Mouse (Mus musculus) forebrain, embryonic 11.5 days (tissue): ENCODE data around the gene Tmem104. TPM values are rescaled to one million over a fixed set of nuclear protein-coding genes. Genes with fewer than 3 reads are reported as not detected.

Experiments
- ATAC-seq: fragments of 200-750 bp; cut with Nextera tagmentation; replicated peaks from 2 replicates; pipeline ENCODE4 v1.8.0; 2017; ENCODE audit warnings: moderate TSS enrichment; ENCODE audit not compliant: low FRiP score
- DNase-seq: peaks from one replicate; pipeline ENCODE4 v3.0.0-alpha.2; 2017; ENCODE audit warnings: low spot score
- H3K27ac ChIP-seq: fragments of 300-500 bp; sonication (generic); 2 replicates; pipeline ENCODE4 v1.5.1; 2014; ENCODE audit warnings: low read depth, low read length
- H3K27me3 ChIP-seq: fragments of 300-500 bp; sonication (generic); 2 replicates; pipeline ENCODE4 v1.6.1; 2014; ENCODE audit warnings: mild to moderate bottlenecking, low read length, mixed read lengths; ENCODE audit not compliant: control insufficient read depth, insufficient read depth
- H3K36me3 ChIP-seq: fragments of 300-500 bp; sonication (generic); 2 replicates; pipeline ENCODE4 v1.6.1; 2014; ENCODE audit warnings: mild to moderate bottlenecking, low read length, moderate library complexity, mixed read lengths; ENCODE audit not compliant: control insufficient read depth, insufficient read depth
- H3K4me1 ChIP-seq: fragments of 300-500 bp; sonication (generic); replicated peaks from 2 replicates; pipeline ENCODE4 v1.6.1; 2014; ENCODE audit warnings: low read length, mixed read lengths; ENCODE audit not compliant: control insufficient read depth, insufficient read depth
- H3K4me2 ChIP-seq: fragments of 300-500 bp; sonication (generic); 2 replicates; pipeline ENCODE4 v1.6.1; 2014; ENCODE audit warnings: low read depth, mild to moderate bottlenecking, low read length, moderate library complexity, mixed read lengths; ENCODE audit not compliant: severe bottlenecking
- H3K4me3 ChIP-seq: fragments of 300-500 bp; sonication (generic); 2 replicates; pipeline ENCODE4 v1.5.1; 2014; ENCODE audit warnings: low read depth, low read length
- H3K9ac ChIP-seq: fragments of 300-500 bp; sonication (generic); 2 replicates; pipeline ENCODE4 v1.6.1; 2014; ENCODE audit warnings: low read length
- H3K9me3 ChIP-seq: fragments of 300-500 bp; sonication (generic); 2 replicates; pipeline ENCODE4 v1.6.1; 2016; ENCODE audit warnings: low read length, mixed read lengths; ENCODE audit not compliant: control insufficient read depth
- WGBS: fragments of 180-500 bp; shearing (Covaris S2); extraction: QIAGEN DNeasy Blood & Tissue Kit; methylation state at CpG from one replicate; pipeline ENCODE4 v1.1.7; 2014; 5-methylcytosine and 5-hydroxymethylcytosine counted together
- polyA plus RNA-seq: library from polyadenylated mRNA; unstranded; fragments of >200 nt; fragmentation: Nextera tagmentation; extraction: Ambion mirVana; gene quantifications from 2 replicates; pipeline ENCODE4 v1.2.1, GENCODE M21; 2014

The Tmem104 gene
- polyA plus RNA-seq, 1 experiment from 2014 or later, result 9.2 TPM

DNA sequence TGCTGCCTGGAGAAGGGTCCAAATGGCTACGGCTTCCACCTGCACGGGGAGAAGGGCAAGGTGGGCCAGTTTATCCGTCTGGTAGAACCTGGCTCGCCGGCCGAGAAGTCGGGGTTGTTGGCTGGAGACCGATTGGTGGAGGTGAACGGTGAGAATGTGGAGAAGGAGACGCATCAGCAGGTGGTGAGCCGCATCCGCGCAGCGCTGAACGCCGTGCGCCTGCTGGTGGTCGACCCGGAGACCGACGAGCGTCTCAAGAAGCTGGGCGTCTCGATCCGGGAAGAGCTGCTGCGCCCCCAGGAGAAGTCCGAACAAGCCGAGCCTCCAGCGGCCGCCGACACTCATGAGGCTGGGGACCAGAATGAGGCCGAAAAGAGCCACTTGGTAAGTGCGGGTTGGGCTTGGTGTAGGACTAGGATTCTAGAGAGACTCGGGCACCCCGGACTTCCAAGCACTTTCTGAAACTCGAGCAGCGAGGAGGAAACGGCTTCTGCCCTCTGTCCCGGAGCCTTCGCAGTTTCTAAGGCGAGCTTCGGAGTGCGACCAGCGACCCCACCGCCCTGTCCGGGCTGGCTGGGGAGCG, 23.6 kb upstream of the Tmem104 start:
- peak; percentile 40 for ATAC-seq
- H3K4me1 ChIP-seq, result peaks cover 7% of the 10 kb centered on the region
- under 1% methylated on average over 47 of the region's 47 CpGs for WGBS
- peak overlapping the region; percentile 93 for H3K4me2 ChIP-seq
- no peaks in the 10 kb centered on the region for H3K9me3 ChIP-seq
- peak; percentile 79 for DNase-seq
- H3K27me3 ChIP-seq, result peaks cover 15% of the 10 kb centered on the region
- H3K9ac ChIP-seq, result peak overlapping the region; percentile 51
- H3K36me3 ChIP-seq, result no peaks in the 10 kb centered on the region
- H3K27ac ChIP-seq, result no peak overlapping the region
- H3K4me3 ChIP-seq, result peak overlapping the region; percentile 59

DNA sequence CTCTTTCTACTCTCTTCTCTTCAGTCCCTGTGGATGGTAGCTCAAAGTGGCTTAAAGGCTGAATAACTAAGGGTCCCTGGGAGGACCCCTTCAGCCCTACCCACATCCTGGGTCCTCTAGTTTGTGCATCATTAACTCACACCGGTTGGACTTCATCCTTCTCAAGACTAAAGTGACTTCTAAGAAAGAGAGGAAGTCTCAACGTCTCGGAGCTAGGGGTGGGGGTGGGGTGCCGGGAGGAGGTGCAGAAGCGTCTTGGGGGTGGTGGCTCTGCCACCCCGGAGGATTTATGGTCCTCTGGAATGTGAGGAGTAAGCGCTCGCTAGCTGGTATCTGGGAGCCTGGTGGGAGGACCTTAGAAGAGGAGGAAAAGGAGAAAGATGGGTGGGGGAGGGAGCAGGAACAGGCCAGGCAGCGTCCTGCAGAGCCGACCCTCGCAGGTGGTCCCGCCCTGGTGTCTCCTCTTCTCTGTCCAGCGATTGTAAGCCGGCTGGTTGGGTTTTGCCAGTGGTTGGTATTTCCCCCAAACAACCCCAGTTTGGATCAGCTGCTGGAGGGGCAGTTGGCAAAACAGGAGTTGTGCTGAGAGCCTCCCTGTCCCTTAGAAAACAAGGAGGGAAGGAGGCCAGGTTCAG, 22.8 kb upstream of the Tmem104 start:
- Histone ChIP-seq H3K9me3 (no peaks in the 10 kb centered on the region), H3K4me2 (peak overlapping the region; percentile 93), H3K27ac (no peak overlapping the region), H3K36me3 (no peaks in the 10 kb centered on the region), H3K4me1 (peaks cover 7% of the 10 kb centered on the region), H3K4me3 (peak overlapping the region; percentile 59), H3K27me3 (peaks cover 15% of the 10 kb centered on the region), H3K9ac (peak overlapping the region; percentile 51)
- ATAC-seq (no peak), DNase-seq (no peak)
- WGBS, result under 1% methylated on average over 14 of the region's 14 CpGs

DNA sequence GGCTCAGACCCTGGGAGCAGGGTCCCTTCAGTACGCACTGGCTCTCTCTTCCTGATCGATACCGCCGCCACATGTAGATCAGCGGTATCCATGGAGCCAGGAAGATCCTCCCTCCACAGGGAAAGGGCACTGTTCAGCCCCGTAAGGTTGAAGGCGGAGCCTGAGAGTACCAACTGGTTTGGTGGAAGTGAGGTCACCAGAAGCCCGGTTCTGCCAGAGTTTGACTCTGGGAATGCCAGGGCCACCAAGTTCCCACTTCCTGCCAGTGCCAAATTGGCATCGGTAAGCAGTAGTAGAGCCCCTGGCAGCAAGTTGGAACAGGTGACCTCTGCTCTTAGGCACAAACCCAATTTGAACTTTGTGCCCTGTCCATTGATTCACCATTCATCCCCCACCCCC, 22.3 kb upstream of the Tmem104 start:
- no peak overlapping the region for H3K27ac ChIP-seq
- peak overlapping the region; percentile 93 for H3K4me2 ChIP-seq
- peaks cover 7% of the 10 kb centered on the region for H3K4me1 ChIP-seq
- WGBS, result 4% methylated on average over 9 of the region's 9 CpGs
- peak overlapping the region; percentile 51; the same call in 1 of the 2 replicates for H3K9ac ChIP-seq
- DNase-seq (no peak), ATAC-seq (no peak)
- H3K27me3 ChIP-seq, result peaks cover 15% of the 10 kb centered on the region
- peak overlapping the region; percentile 59 for H3K4me3 ChIP-seq
- no peaks in the 10 kb centered on the region for H3K36me3 ChIP-seq
- no peaks in the 10 kb centered on the region for H3K9me3 ChIP-seq

DNA sequence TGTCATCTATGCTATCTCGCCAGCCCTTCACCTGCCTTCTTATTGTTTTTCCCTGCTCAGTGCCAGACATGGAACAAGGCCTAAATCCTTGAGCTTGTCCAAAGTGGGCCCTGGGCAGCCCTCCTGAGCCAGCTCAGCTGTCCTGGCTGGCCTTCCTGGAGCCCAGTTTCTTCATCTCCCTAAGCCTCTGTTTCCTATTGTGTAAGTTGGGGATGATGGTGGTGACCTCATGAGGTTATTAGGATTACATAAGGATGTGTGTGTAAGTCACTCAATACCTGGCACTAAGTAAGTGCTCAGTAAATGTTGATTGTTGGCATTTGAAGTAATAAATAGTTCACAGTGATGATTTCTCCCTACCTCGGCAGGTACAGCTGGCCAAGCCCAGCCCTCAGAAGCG, 20.5 kb upstream of the Tmem104 start:
- no peak overlapping the region for H3K9ac ChIP-seq
- no peak overlapping the region for H3K4me2 ChIP-seq
- H3K27ac ChIP-seq, result no peak overlapping the region
- H3K4me3 ChIP-seq, result no peak overlapping the region
- H3K9me3 ChIP-seq, result no peaks in the 10 kb centered on the region
- WGBS, result 84% methylated on average over 3 of the region's 3 CpGs
- DNase-seq (no peak), ATAC-seq (no peak)
- H3K27me3 ChIP-seq, result peaks cover 11% of the 10 kb centered on the region
- H3K4me1 ChIP-seq, result peaks cover 9% of the 10 kb centered on the region
- no peaks in the 10 kb centered on the region for H3K36me3 ChIP-seq

DNA sequence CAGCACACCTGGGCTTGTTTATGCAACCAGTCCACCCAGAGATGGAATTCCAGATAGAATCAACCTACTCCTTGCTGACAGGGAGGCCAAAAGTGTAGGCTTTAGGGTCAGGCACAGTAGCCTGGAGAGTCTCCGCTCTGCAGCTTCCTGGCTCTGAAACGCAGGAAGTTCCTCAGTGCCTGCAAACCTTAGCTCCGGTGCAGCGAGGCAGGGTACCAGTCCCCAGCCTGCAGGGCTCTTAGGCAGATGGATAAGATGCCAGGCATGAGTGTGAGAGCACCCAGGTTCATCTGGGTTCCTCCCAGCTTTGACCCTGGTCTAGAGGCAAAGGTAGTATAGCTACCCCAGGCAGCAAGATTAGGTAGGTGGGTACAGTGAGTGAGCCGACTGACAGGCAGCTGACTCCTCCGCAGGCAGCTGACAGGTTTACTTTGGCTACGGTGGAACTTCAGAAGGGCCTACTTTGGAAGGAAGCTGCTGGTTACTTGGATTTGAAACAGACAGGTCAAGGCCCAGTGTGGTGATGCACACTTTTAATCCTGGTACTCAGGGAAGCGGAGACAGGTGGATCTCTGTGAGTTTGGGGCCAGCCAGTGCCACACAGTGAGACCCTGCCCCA, 19.5 kb upstream of the Tmem104 start:
- H3K9me3 ChIP-seq, result no peaks in the 10 kb centered on the region

DNA sequence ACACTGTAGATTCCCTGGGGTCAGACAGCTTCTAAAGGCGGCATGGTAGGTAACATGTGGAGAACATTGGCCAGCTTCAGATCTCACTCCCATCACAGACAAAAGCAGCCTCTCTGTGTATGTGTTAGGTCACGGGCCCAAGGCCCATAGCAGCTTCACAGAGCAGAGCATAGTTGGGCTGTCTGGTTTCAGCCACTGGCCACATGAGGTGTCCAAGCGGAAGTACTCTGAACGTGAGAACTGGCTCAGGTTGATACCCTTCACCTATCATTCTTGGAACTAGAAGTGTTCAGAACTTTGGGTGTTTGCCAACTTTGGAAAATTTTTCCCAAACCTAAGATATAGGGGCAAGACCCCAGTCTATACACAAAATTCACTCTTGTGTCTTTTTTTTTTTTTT, 17.9 kb upstream of the Tmem104 start:
- ATAC-seq (no peak), DNase-seq (no peak)
- WGBS, result 88% methylated on average over 4 of the region's 4 CpGs
- H3K4me1 ChIP-seq, result peaks cover 15% of the 10 kb centered on the region
- peaks cover 5% of the 10 kb centered on the region; the same call in 1 of the 2 replicates for H3K27me3 ChIP-seq
- H3K9ac ChIP-seq, result no peak overlapping the region
- no peak overlapping the region for H3K4me3 ChIP-seq
- H3K4me2 ChIP-seq, result no peak overlapping the region
- no peak overlapping the region for H3K27ac ChIP-seq
- H3K36me3 ChIP-seq, result no peaks in the 10 kb centered on the region
- H3K9me3 ChIP-seq, result no peaks in the 10 kb centered on the region

More for the DNA sequence above, 19.5 kb upstream of the Tmem104 start:
- peaks cover 6% of the 10 kb centered on the region; the same call in 1 of the 2 replicates for H3K27me3 ChIP-seq
- no peak overlapping the region for H3K4me3 ChIP-seq
- no peaks in the 10 kb centered on the region for H3K36me3 ChIP-seq
- no peak for ATAC-seq
- WGBS, result 87% methylated on average over 8 of the region's 8 CpGs
- no peak overlapping the region for H3K27ac ChIP-seq
- no peak overlapping the region for H3K9ac ChIP-seq
- H3K4me2 ChIP-seq, result no peak overlapping the region
- no peak for DNase-seq
- H3K4me1 ChIP-seq, result peaks cover 9% of the 10 kb centered on the region

DNA sequence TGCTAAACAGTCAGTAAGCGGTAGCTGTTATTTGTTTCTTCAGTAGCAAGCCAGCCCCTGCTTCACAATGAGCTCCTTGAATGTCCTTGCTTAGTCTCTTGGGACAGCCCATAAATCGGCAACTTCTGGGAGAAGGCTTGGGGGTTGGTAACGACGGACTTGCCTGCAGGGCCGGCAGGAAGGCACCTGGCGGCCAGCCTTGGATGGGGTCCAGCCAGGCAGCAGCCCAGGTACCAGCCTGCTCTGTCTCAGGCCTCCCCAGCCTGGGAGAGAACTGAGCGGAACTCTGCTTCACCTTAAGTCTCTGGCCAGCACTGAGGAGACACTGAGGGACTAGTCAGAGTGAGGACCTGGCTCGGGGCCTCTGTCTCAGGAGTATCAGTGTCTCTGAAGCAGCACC, 16.2 kb upstream of the Tmem104 start:
- no peak overlapping the region for H3K27ac ChIP-seq
- H3K9me3 ChIP-seq, result no peaks in the 10 kb centered on the region
- H3K27me3 ChIP-seq, result peaks cover 4% of the 10 kb centered on the region; the same call in 1 of the 2 replicates
- DNase-seq (no peak), ATAC-seq (no peak)
- WGBS, result 46% methylated on average over 8 of the region's 8 CpGs
- H3K4me1 ChIP-seq, result peaks cover 16% of the 10 kb centered on the region
- H3K4me2 ChIP-seq, result no peak overlapping the region
- H3K36me3 ChIP-seq, result no peaks in the 10 kb centered on the region
- no peak overlapping the region for H3K4me3 ChIP-seq
- no peak overlapping the region for H3K9ac ChIP-seq

DNA sequence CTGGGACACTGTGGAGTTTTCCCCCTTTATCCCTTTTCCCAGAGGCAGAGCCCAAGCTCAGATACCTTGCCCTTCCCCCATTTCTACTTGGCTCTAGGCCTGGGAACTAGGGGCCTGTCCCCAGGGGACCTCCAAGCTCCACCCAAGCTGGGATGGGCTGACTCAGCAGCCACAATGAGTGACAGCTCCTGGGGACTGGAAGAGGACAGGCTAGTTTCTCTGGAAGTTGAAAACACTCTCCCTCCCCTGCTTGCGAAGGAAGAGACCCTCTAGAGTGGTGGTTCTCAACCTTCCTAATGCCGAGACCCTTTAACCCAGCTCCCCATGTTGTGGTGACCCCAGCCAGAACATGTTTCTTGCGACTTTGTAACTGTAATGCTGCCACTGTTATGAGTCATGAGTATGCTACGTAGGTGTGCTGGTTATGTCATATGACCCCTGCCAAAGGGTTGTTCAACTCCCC, 14.4 kb upstream of the Tmem104 start:
- H3K27me3 ChIP-seq, result peaks cover 4% of the 10 kb centered on the region; the same call in 1 of the 2 replicates
- H3K4me2 ChIP-seq, result no peak overlapping the region
- no peak overlapping the region for H3K9ac ChIP-seq
- DNase-seq (peak; percentile 56), ATAC-seq (no peak)
- H3K27ac ChIP-seq, result no peak overlapping the region
- peaks cover 31% of the 10 kb centered on the region for H3K4me1 ChIP-seq
- no peaks in the 10 kb centered on the region for H3K9me3 ChIP-seq
- no peaks in the 10 kb centered on the region for H3K36me3 ChIP-seq
- no peak overlapping the region for H3K4me3 ChIP-seq
- 19% methylated on average over 4 of the region's 4 CpGs for WGBS
